Mouse (Mus musculus) intestine, embryonic 15.5 days (tissue): ENCODE data around the gene Itga2b. TPM values are rescaled to one million over a fixed set of nuclear protein-coding genes. Genes with fewer than 3 reads are reported as not detected.

Source experiments
- ATAC-seq: fragments of 200-750 bp; cut with Nextera tagmentation; 2 replicates; pipeline ENCODE4 v1.8.0; 2017; ENCODE audit warnings: moderate TSS enrichment, moderate library complexity
- H3K27ac ChIP-seq: fragments of 300-500 bp; sonication (generic); 2 replicates; pipeline ENCODE4 v1.5.1; 2015; ENCODE audit warnings: mild to moderate bottlenecking, inconsistent platforms
- H3K27me3 ChIP-seq: fragments of 300-500 bp; sonication (generic); replicated peaks from 2 replicates; pipeline ENCODE4 v1.6.1; 2015; ENCODE audit warnings: inconsistent platforms
- H3K36me3 ChIP-seq: fragments of 300-500 bp; sonication (generic); 2 replicates; pipeline ENCODE4 v1.6.1; 2015; ENCODE audit warnings: inconsistent platforms
- H3K4me1 ChIP-seq: fragments of 300-500 bp; sonication (generic); replicated peaks from 2 replicates; pipeline ENCODE4 v1.6.1; 2015; ENCODE audit warnings: inconsistent platforms
- H3K4me2 ChIP-seq: fragments of 300-500 bp; sonication (generic); replicated peaks from 2 replicates; pipeline ENCODE4 v1.6.1; 2015; ENCODE audit warnings: mild to moderate bottlenecking, inconsistent platforms
- H3K4me3 ChIP-seq: fragments of 300-500 bp; sonication (generic); replicated peaks from 2 replicates; pipeline ENCODE4 v1.5.1; 2015; ENCODE audit warnings: inconsistent platforms
- H3K9ac ChIP-seq: fragments of 300-500 bp; sonication (generic); 2 replicates; pipeline ENCODE4 v1.6.1; 2015; ENCODE audit warnings: inconsistent platforms
- H3K9me3 ChIP-seq: fragments of 300-500 bp; sonication (generic); 2 replicates; pipeline ENCODE4 v1.6.1; 2016; ENCODE audit warnings: inconsistent platforms
- WGBS: fragments of 180-500 bp; shearing (Covaris S2); methylation state at CpG from one replicate; pipeline ENCODE4 v1.1.7; 2015; 5-methylcytosine and 5-hydroxymethylcytosine counted together
- polyA plus RNA-seq: library from polyadenylated mRNA; unstranded; fragments of >200 nt; fragmentation: Nextera tagmentation; extraction: Ambion mirVana; gene quantifications from 2 replicates; pipeline ENCODE4 v1.2.1, GENCODE M21; 2015

The Itga2b gene
- polyA plus RNA-seq, 1 experiment from 2014 or later = 5.1 TPM

- peaks cover 28% of the 10 kb centered on the region for H3K4me1 ChIP-seq
- H3K36me3 ChIP-seq = peaks cover 14% of the 10 kb centered on the region
- WGBS = 88% methylated on average over 8 of the region's 8 CpGs
- H3K4me3 ChIP-seq = no peak overlapping the region
- H3K27me3 ChIP-seq = 0 out of 2 replicates have a peak, but pooled peaks cover 6% of the 10 kb centered on the region
- H3K9me3 ChIP-seq = no peaks in the 10 kb centered on the region
- no peak overlapping the region for H3K9ac ChIP-seq
- no peak for ATAC-seq
- no peak overlapping the region for H3K27ac ChIP-seq
- no peak overlapping the region for H3K4me2 ChIP-seq
Observed at GRCm38 (mm10) chr11:102440255-102440654, 29.7 kb downstream of the Itga2b start.

GRCm38 (mm10) chr11:102439093-102440082 is 30.5 kb downstream of the Itga2b start:
- Histone ChIP-seq H3K4me2 (peak overlapping the region; percentile 96; the same call in 1 of the 2 replicates), H3K4me3 (no peak overlapping the region), H3K36me3 (peaks cover 22% of the 10 kb centered on the region), H3K9ac (no peak overlapping the region), H3K27ac (no peak overlapping the region), H3K9me3 (no peaks in the 10 kb centered on the region), H3K4me1 (peaks cover 21% of the 10 kb centered on the region), H3K27me3 (0 out of 2 replicates have a peak, but pooled peaks cover 6% of the 10 kb centered on the region)
- ATAC-seq = no peak
- WGBS = 84% methylated on average over 14 of the region's 14 CpGs

GRCm38 (mm10) chr11:102438212-102439092 is 31.5 kb downstream of the Itga2b start:
- H3K4me1 ChIP-seq = peaks cover 17% of the 10 kb centered on the region
- peaks cover 22% of the 10 kb centered on the region for H3K36me3 ChIP-seq
- peak overlapping the region; percentile 47 for H3K4me3 ChIP-seq
- peak; percentile 31 for ATAC-seq
- no peaks in the 10 kb centered on the region for H3K9me3 ChIP-seq
- H3K27ac ChIP-seq = 0 out of 2 replicates have a peak overlapping the region, but pooled peaks have one; percentile 3
- 0 out of 2 replicates have a peak, but pooled peaks cover 6% of the 10 kb centered on the region for H3K27me3 ChIP-seq
- peak overlapping the region; percentile 51 for H3K9ac ChIP-seq
- peak overlapping the region; percentile 96 for H3K4me2 ChIP-seq
- WGBS = 14% methylated on average over 77 of the region's 77 CpGs

GRCm38 (mm10) chr11:102437120-102438061 is 32.5 kb downstream of the Itga2b start:
- Histone ChIP-seq H3K27me3 (0 out of 2 replicates have a peak, but pooled peaks cover 6% of the 10 kb centered on the region), H3K9ac (peak overlapping the region; percentile 51), H3K36me3 (peaks cover 22% of the 10 kb centered on the region), H3K4me2 (peak overlapping the region; percentile 96), H3K27ac (peak overlapping the region; percentile 3; the same call in 1 of the 2 replicates), H3K4me3 (peak overlapping the region; percentile 47), H3K4me1 (peaks cover 17% of the 10 kb centered on the region), H3K9me3 (no peaks in the 10 kb centered on the region)
- WGBS = 9% methylated on average over 87 of the region's 87 CpGs
- ATAC-seq = peak; percentile 58

- Histone ChIP-seq H3K36me3 (peaks cover 18% of the 10 kb centered on the region), H3K4me2 (no peak overlapping the region), H3K27me3 (0 out of 2 replicates have a peak, but pooled peaks cover 6% of the 10 kb centered on the region), H3K9ac (no peak overlapping the region), H3K4me3 (no peak overlapping the region), H3K9me3 (no peaks in the 10 kb centered on the region), H3K4me1 (peaks cover 17% of the 10 kb centered on the region), H3K27ac (no peak overlapping the region)
- ATAC-seq = no peak
- 74% methylated on average over 10 of the region's 10 CpGs for WGBS
Observed at GRCm38 (mm10) chr11:102436471-102436790, 33.5 kb downstream of the Itga2b start.

- Histone ChIP-seq H3K4me3 (no peak overlapping the region), H3K27me3 (0 out of 2 replicates have a peak, but pooled peaks cover 6% of the 10 kb centered on the region), H3K27ac (no peak overlapping the region), H3K4me2 (no peak overlapping the region), H3K36me3 (peaks cover 18% of the 10 kb centered on the region), H3K9ac (no peak overlapping the region), H3K4me1 (peaks cover 20% of the 10 kb centered on the region), H3K9me3 (no peaks in the 10 kb centered on the region)
- no peak for ATAC-seq
- 91% methylated on average over 18 of the region's 18 CpGs for WGBS
Observed at GRCm38 (mm10) chr11:102435754-102436470, 34.0 kb downstream of the Itga2b start.

GRCm38 (mm10) chr11:102434816-102435705 is 34.9 kb downstream of the Itga2b start:
- ATAC-seq = no peak
- 90% methylated on average over 11 of the region's 11 CpGs for WGBS

GRCm38 (mm10) chr11:102434406-102434805 is 35.5 kb downstream of the Itga2b start:
- peaks cover 15% of the 10 kb centered on the region for H3K36me3 ChIP-seq
- H3K27ac ChIP-seq = no peak overlapping the region
- WGBS = 13% methylated on average over 7 of the region's 7 CpGs
- H3K27me3 ChIP-seq = 0 out of 2 replicates have a peak, but pooled peaks cover 6% of the 10 kb centered on the region
- no peak overlapping the region for H3K4me3 ChIP-seq
- peak; percentile 31; the same call in 1 of the 2 replicates for ATAC-seq
- H3K4me2 ChIP-seq = no peak overlapping the region
- no peak overlapping the region for H3K9ac ChIP-seq
- no peaks in the 10 kb centered on the region for H3K9me3 ChIP-seq
- H3K4me1 ChIP-seq = peaks cover 24% of the 10 kb centered on the region

More at GRCm38 (mm10) chr11:102434816-102435705, 34.9 kb downstream of the Itga2b start:
- Histone ChIP-seq H3K9ac (no peak overlapping the region), H3K4me2 (no peak overlapping the region), H3K9me3 (no peaks in the 10 kb centered on the region), H3K4me1 (peaks cover 20% of the 10 kb centered on the region), H3K36me3 (peaks cover 18% of the 10 kb centered on the region), H3K27ac (no peak overlapping the region), H3K4me3 (no peak overlapping the region), H3K27me3 (0 out of 2 replicates have a peak, but pooled peaks cover 6% of the 10 kb centered on the region)

- 88% methylated on average over 7 of the region's 7 CpGs for WGBS
- H3K9ac ChIP-seq = no peak overlapping the region
- no peak overlapping the region for H3K27ac ChIP-seq
- H3K36me3 ChIP-seq = peaks cover 15% of the 10 kb centered on the region; the same call in 1 of the 2 replicates
- H3K4me2 ChIP-seq = no peak overlapping the region
- H3K9me3 ChIP-seq = no peaks in the 10 kb centered on the region
- no peak overlapping the region for H3K4me3 ChIP-seq
- H3K4me1 ChIP-seq = peaks cover 27% of the 10 kb centered on the region
- ATAC-seq = no peak
- H3K27me3 ChIP-seq = 0 out of 2 replicates have a peak, but pooled peaks cover 6% of the 10 kb centered on the region
Observed at GRCm38 (mm10) chr11:102433866-102434265, 36.1 kb downstream of the Itga2b start.

- no peaks in the 10 kb centered on the region for H3K27me3 ChIP-seq
- WGBS = 93% methylated on average over 6 of the region's 6 CpGs
- no peak for ATAC-seq
- no peaks in the 10 kb centered on the region for H3K9me3 ChIP-seq
- no peak overlapping the region for H3K27ac ChIP-seq
- no peak overlapping the region for H3K4me2 ChIP-seq
- 0 out of 2 replicates have a peak overlapping the region, but pooled peaks have one; percentile 20 for H3K9ac ChIP-seq
- H3K4me3 ChIP-seq = no peak overlapping the region
- H3K36me3 ChIP-seq = peaks cover 15% of the 10 kb centered on the region; the same call in 1 of the 2 replicates
- H3K4me1 ChIP-seq = peaks cover 21% of the 10 kb centered on the region
Observed at GRCm38 (mm10) chr11:102432896-102433295, 37.0 kb downstream of the Itga2b start.
